Mouse (Mus musculus): ENCODE measurements at regions not wholly inside any gene's neighbourhood (a gene's known extent, or its start where the extent isn't known, plus 50 kb on each side); places are given as distances from the start of the nearest gene placed in this dataset.

- TF ChIP-seq POLR2A (IDR thresholded peaks at IDR 0.05; ENCODE audit: insufficient read length, low read depth), result no peak
- TF ChIP-seq USF1 (IDR thresholded peaks at IDR 0.05; ENCODE audit: low read depth), result no peak
- TF ChIP-seq MYOD1 (IDR thresholded peaks at IDR 0.05; ENCODE audit: control insufficient read depth in 1 of 3, insufficient read length in 2 of 3, low read depth in 2 of 3), result no peak
- no peak for TF ChIP-seq TCF12 (IDR thresholded peaks at IDR 0.05; ENCODE audit: insufficient read depth, poor library complexity, severe bottlenecking)
- TF ChIP-seq E2F4 (IDR thresholded peaks at IDR 0.05; ENCODE audit: insufficient read depth), result no peak
These were observed 83.9 kb upstream of the Sipa1l3 start for GRCm38 (mm10) chr7:29602356-29602755.

Measured in myocyte (in vitro differentiated cells).